Mouse (Mus musculus) stomach, embryonic 14.5 days (tissue): ENCODE results near the gene Ivl. TPM values are rescaled to one million over a fixed set of nuclear protein-coding genes. Genes with fewer than 3 reads are reported as not detected.

Experiments
- ATAC-seq: fragments of 200-750 bp; cut with Nextera tagmentation; 2 replicates; pipeline ENCODE4 v1.8.0; 2017; ENCODE audit warnings: low read depth, moderate TSS enrichment; ENCODE audit not compliant: insufficient number of reproducible peaks, insufficient read depth, low FRiP score
- H3K27ac ChIP-seq: fragments of 300-500 bp; sonication (generic); 2 replicates; pipeline ENCODE4 v1.5.1; 2014; ENCODE audit warnings: mild to moderate bottlenecking, low read length, moderate library complexity, mixed read lengths
- H3K27me3 ChIP-seq: fragments of 300-500 bp; sonication (generic); 2 replicates; pipeline ENCODE4 v1.6.1; 2014; ENCODE audit warnings: low read length, control low read depth, mixed read lengths; ENCODE audit not compliant: control insufficient read depth, insufficient read depth
- H3K36me3 ChIP-seq: fragments of 300-500 bp; sonication (generic); 2 replicates; pipeline ENCODE4 v1.6.1; 2014; ENCODE audit warnings: mild to moderate bottlenecking, control low read depth, low read length, moderate library complexity, mixed read lengths; ENCODE audit not compliant: control insufficient read depth, insufficient read depth
- H3K4me1 ChIP-seq: fragments of 300-500 bp; sonication (generic); 2 replicates; pipeline ENCODE4 v1.6.1; 2014; ENCODE audit warnings: low read length, control low read depth, mixed read lengths; ENCODE audit not compliant: control insufficient read depth, insufficient read depth
- H3K4me2 ChIP-seq: fragments of 300-500 bp; sonication (generic); replicated peaks from 2 replicates; pipeline ENCODE4 v1.6.1; 2014; ENCODE audit warnings: low read depth, low read length, control low read depth
- H3K4me3 ChIP-seq: fragments of 300-500 bp; sonication (generic); 2 replicates; pipeline ENCODE4 v1.5.1; 2014; ENCODE audit warnings: low read depth, low read length, control low read depth
- H3K9ac ChIP-seq: fragments of 300-500 bp; sonication (generic); replicated peaks from 2 replicates; pipeline ENCODE4 v1.6.1; 2014; ENCODE audit warnings: low read depth, mild to moderate bottlenecking, control low read depth, low read length, moderate library complexity, mixed read lengths
- H3K9me3 ChIP-seq: fragments of 300-500 bp; sonication (generic); 2 replicates; pipeline ENCODE4 v1.6.1; 2016; ENCODE audit warnings: low read depth, low read length, control low read depth; ENCODE audit not compliant: control insufficient read depth
- WGBS: fragments of 180-500 bp; shearing (Covaris S2); extraction: QIAGEN DNeasy Blood & Tissue Kit; methylation state at CpG from one replicate; pipeline ENCODE4 v1.1.7; 2014; 5-methylcytosine and 5-hydroxymethylcytosine counted together
- polyA plus RNA-seq: library from polyadenylated mRNA; unstranded; fragments of >200 nt; fragmentation: Nextera tagmentation; extraction: Ambion mirVana; gene quantifications from 2 replicates; pipeline ENCODE4 v1.2.1, GENCODE M21; 2014

Gene Ivl
- 0.25 and 0.52 TPM in 2 replicates for polyA plus RNA-seq

- Histone ChIP-seq H3K36me3 (no peaks in the 10 kb centered on the region), H3K27ac (no peak within 1 kb of the TSS), H3K4me1 (no peaks in the 10 kb centered on the region), H3K4me3 (no peak within 1 kb of the TSS), H3K9ac (no peak within 1 kb of the TSS), H3K27me3 (no peaks in the 10 kb centered on the region), H3K9me3 (no peaks in the 10 kb centered on the region), H3K4me2 (no peak within 1 kb of the TSS)
- WGBS: 83% methylated on average over 1 of the region's 1 CpGs
- ATAC-seq: no peak
Measured at GRCm38 (mm10) chr3:92573449-92574041, at the start of gene Ivl. Ivl (minus strand) TSS chr3:92573735.

GRCm38 (mm10) chr3:92621560-92621959 lies 48.0 kb upstream of the Ivl start, which contains the start of gene Lce6a:
Lce6a (minus strand) TSS chr3:92621660.
- Histone ChIP-seq H3K4me1 (no peaks in the 10 kb centered on the region), H3K4me3 (no peak within 1 kb of the TSS), H3K9ac (no peak within 1 kb of the TSS), H3K27me3 (no peaks in the 10 kb centered on the region), H3K4me2 (no peak within 1 kb of the TSS), H3K36me3 (no peaks in the 10 kb centered on the region), H3K27ac (no peak within 1 kb of the TSS), H3K9me3 (no peaks in the 10 kb centered on the region)
- WGBS: 55% methylated on average over 2 of the region's 2 CpGs
- ATAC-seq: no peak

GRCm38 (mm10) chr3:92609804-92610203 lies 36.3 kb upstream of the Ivl start:
- Histone ChIP-seq H3K27me3 (no peaks in the 10 kb centered on the region), H3K4me1 (no peaks in the 10 kb centered on the region), H3K36me3 (no peaks in the 10 kb centered on the region), H3K4me3 (no peak overlapping the region), H3K27ac (no peak overlapping the region), H3K4me2 (no peak overlapping the region), H3K9ac (no peak overlapping the region), H3K9me3 (no peaks in the 10 kb centered on the region)
- ATAC-seq: no peak
- 54% methylated on average over 1 of the region's 1 CpGs for whole genome bisulfite sequencing

GRCm38 (mm10) chr3:92607392-92607791 lies 33.9 kb upstream of the Ivl start, which contains the start of gene 2210017I01Rik:
2210017I01Rik (minus strand) TSS chr3:92607492.
- no peak within 1 kb of the TSS for H3K27ac ChIP-seq
- no peak within 1 kb of the TSS for H3K4me3 ChIP-seq
- ATAC-seq: no peak
- no peak within 1 kb of the TSS for H3K9ac ChIP-seq
- no peaks in the 10 kb centered on the region for H3K36me3 ChIP-seq
- H3K9me3 ChIP-seq: no peaks in the 10 kb centered on the region
- H3K4me1 ChIP-seq: no peaks in the 10 kb centered on the region
- H3K4me2 ChIP-seq: no peak within 1 kb of the TSS
- H3K27me3 ChIP-seq: no peaks in the 10 kb centered on the region

GRCm38 (mm10) chr3:92602169-92602568 lies 28.6 kb upstream of the Ivl start:
- H3K9ac ChIP-seq: no peak overlapping the region
- no peaks in the 10 kb centered on the region for H3K4me1 ChIP-seq
- H3K9me3 ChIP-seq: peaks cover 4% of the 10 kb centered on the region; the same call in 1 of the 2 replicates
- H3K4me3 ChIP-seq: no peak overlapping the region
- no peak overlapping the region for H3K27ac ChIP-seq
- H3K36me3 ChIP-seq: no peaks in the 10 kb centered on the region
- 40% methylated on average over 1 of the region's 1 CpGs for WGBS
- no peaks in the 10 kb centered on the region for H3K27me3 ChIP-seq
- no peak for ATAC-seq
- no peak overlapping the region for H3K4me2 ChIP-seq

GRCm38 (mm10) chr3:92600456-92600855 lies 26.9 kb upstream of the Ivl start:
- no peak overlapping the region for H3K4me2 ChIP-seq
- 39% methylated on average over 1 of the region's 1 CpGs for WGBS
- no peak overlapping the region for H3K9ac ChIP-seq
- H3K4me3 ChIP-seq: no peak overlapping the region
- H3K27ac ChIP-seq: no peak overlapping the region
- peaks cover 4% of the 10 kb centered on the region; the same call in 1 of the 2 replicates for H3K9me3 ChIP-seq
- no peaks in the 10 kb centered on the region for H3K27me3 ChIP-seq
- no peak for ATAC-seq
- no peaks in the 10 kb centered on the region for H3K4me1 ChIP-seq
- H3K36me3 ChIP-seq: no peaks in the 10 kb centered on the region

GRCm38 (mm10) chr3:92599973-92600372 lies 26.4 kb upstream of the Ivl start:
- Histone ChIP-seq H3K4me3 (no peak overlapping the region), H3K4me1 (no peaks in the 10 kb centered on the region)
- no peak for ATAC-seq

GRCm38 (mm10) chr3:92598429-92598828 lies 24.9 kb upstream of the Ivl start:
- no peak overlapping the region for H3K27ac ChIP-seq
- H3K9me3 ChIP-seq: peaks cover 4% of the 10 kb centered on the region; the same call in 1 of the 2 replicates
- no peak overlapping the region for H3K9ac ChIP-seq
- 81% methylated on average over 2 of the region's 2 CpGs for WGBS
- no peaks in the 10 kb centered on the region for H3K36me3 ChIP-seq
- no peak for ATAC-seq
- no peak overlapping the region for H3K4me2 ChIP-seq
- H3K4me1 ChIP-seq: no peaks in the 10 kb centered on the region
- H3K27me3 ChIP-seq: no peaks in the 10 kb centered on the region
- no peak overlapping the region for H3K4me3 ChIP-seq

More at GRCm38 (mm10) chr3:92599973-92600372, 26.4 kb upstream of the Ivl start:
- Histone ChIP-seq H3K4me2 (no peak overlapping the region), H3K9me3 (peaks cover 4% of the 10 kb centered on the region; the same call in 1 of the 2 replicates), H3K27me3 (no peaks in the 10 kb centered on the region), H3K27ac (no peak overlapping the region), H3K36me3 (no peaks in the 10 kb centered on the region), H3K9ac (no peak overlapping the region)

GRCm38 (mm10) chr3:92588858-92589257 lies 15.3 kb upstream of the Ivl start, which contains the start of gene Smcp:
Smcp (minus strand) TSS chr3:92588997.
- no peaks in the 10 kb centered on the region for H3K4me1 ChIP-seq
- 75% methylated on average over 1 of the region's 1 CpGs for WGBS
- ATAC-seq: no peak
- H3K9me3 ChIP-seq: no peaks in the 10 kb centered on the region
- no peak within 1 kb of the TSS for H3K4me2 ChIP-seq
- no peak within 1 kb of the TSS for H3K27ac ChIP-seq
- H3K36me3 ChIP-seq: no peaks in the 10 kb centered on the region
- no peak within 1 kb of the TSS for H3K9ac ChIP-seq
- H3K4me3 ChIP-seq: no peak within 1 kb of the TSS
- no peaks in the 10 kb centered on the region for H3K27me3 ChIP-seq
